Mouse (Mus musculus) CD8-positive naive resting alpha-beta T cell, adult 2 months (primary cell): ENCODE results near the gene Anxa9.

Source experiments
- DNase-seq, 2 experiments: peaks; one replicate each; pipeline ENCODE4 v3.0.0; 2022; ENCODE audit warnings: low read depth in 2 of 2, low spot score in 2 of 2

Gene Anxa9

DNA sequence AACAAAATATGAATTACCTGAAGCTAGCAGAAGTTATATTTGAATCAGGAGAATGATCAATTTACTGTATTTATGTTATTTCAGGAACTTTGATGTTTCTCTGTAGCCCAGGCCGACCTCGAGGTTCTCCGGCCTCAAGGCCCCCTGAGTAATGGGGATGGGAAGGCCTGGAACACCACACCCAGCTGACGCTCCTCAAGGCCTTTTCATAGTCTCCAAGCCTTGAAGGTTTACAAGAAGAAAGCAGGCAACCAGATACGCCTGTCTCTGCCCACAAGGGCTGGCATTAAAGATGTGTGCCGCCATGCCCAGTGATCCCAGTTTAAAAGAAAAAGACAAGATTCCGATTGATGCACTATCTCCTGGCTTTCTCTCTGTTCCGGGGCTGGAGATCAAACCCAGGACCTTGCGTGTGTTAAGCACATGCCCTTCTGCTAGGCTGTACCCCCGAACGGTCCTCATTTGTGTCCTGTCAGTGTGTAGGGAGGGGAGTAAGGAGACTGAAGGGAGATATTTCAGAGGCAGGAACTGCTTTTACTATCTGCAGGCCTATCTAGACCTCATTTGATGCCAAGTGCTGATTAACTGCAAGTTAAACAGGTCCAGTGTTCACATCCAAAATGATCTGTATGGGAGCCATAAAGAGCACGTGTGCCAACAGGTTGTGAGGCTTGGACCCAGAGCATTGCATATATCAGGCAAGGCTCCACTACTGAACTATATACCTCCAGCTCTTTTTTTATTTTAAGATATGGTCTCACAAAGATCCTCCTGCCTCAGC, 22.3 kb downstream of the Anxa9 start:
- no peak for DNase-seq

DNA sequence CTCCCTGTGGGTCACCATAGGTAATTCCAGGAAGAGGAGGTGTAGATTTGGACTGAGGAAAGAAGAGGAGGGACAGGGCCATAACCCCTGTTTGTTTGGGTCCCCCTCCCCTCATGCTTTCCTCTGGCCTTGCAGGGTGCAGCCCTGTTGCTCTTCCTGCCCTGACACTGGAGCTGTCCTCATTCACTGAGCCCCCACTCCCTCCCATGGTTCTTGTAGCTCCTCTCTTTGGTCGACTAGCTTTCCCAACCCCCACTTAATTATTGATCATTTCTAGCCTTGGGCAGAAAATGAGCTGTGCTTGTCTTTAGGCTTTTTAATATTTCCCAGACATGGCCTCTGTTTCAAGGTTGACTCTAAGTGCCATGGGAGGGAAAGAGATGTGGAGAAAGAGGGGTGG, 22.9 kb downstream of the Anxa9 start:
- DNase-seq, result no peak

DNA sequence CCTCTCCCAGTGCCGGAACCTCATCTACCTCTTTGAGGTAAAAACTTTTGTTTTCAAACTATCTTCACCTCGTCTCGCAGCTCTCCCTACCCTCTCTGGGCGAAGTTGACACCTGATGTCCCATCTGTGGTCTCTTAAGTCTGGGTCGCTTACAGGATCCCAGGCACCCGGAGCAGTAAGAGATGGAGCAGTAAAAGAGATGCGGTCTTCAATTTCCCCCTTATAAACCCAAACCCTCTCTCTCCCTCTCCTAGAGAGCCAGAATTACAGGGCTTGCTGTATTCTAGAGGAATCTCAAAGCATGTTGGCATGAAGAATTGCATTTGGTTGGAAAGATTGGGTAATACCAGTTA, 23.4 kb downstream of the Anxa9 start:
- no peak for DNase-seq

DNA sequence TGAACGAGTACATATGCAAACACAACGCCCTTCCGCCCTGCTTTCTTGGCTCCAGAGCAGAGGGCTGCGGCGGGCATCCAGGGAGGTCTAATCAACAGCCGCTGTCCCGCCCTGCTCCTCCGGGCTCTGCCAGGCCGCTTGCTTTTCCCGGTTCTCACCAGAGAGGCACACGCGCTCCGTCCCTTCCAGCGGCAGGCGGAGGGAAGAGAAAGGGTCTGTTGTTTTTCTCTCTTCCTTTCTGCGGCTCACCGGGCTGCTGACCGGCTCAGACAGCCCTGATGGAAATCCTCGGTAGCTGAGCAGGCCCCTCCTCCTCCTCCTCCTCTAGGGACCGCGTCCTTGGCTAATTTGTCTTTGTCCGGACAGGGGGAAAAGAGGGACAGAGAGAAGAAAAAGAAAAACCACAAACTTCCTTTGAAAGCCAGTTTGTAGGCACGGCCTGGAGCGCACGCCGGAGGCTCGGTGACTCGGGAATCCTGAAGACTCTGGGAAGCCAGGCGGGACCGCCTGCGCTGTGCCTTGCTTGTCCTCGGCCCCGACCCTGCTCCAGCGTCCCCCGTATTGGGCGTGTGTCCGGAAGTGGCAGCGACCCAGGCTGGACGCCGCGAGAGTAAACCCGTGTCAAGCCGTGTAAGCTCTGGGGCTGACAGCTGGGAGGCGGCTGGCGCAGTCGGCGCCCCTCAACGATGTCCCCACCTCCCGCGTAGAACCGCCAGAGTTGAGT, 23.9 kb downstream of the Anxa9 start:
- peak; percentile 16 to 31 for DNase-seq

DNA sequence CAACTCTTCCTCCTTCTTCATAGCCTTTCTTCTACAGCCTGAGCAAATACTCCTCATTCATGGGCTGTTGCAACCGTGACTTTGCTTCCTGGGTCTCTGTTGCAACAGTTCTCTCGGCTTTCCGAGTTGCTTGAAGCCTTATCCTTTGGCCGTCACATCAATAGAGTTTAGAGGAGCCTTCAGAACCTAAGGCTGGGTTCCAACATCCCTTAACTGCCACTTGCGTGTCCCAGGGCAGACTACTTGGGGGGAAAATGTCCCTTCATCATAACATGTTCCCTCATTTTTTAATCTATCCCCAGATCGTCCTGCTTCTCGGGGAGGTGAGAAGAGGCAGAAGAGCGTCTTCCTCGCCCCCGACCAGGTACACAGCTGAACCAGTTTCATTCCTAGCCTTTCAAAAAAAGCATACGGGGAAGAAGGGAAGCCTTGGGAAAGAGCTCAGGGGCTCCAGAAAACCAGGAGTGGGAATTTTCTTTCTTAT, 24.6 kb downstream of the Anxa9 start:
- peak; percentile 11 to 27 for DNase-seq

DNA sequence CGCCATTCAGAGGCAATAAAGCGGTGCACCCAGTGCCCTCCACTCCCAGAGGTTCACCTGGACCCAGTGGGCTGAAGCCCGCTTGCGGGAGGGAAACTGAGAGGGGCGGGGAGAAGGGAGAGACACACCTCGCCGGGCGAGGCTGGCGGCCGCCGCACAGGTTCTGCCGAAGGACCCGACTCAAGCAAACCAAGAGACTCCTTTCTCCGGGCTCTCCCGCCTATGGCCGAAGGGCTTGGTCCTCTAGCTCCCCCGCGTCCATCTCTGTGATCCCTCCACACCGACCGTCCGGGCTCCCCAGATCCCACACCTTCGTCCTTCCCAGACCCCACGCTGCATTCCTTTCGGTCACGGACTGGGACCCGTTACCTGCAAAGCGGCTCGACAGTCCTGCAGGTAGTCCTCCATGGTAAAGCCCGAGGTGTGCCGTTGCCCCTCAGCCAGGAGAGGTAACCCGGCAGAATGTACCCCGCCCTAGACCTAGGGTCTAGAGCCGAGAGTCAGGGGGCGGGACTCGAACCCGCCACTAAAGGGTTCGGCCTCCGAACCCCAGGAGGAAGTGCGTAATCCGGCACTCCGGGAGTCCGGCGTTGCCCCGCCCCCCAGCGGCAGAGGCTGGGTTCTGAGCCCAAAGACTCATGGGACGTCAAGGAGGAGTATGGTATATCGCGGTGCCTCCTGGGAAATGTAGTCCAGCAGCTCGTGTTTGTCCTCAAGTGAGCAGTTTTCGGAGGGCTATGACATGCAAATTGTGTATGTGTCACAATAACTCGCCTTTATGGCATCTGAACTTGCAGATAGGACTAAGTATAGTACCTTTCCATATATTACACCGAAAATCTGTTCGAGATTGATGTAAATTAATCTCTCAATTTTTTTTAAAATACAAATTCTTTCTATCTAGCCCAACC, 25.5 kb downstream of the Anxa9 start, which contains the start of the genes Mindy1 and Prune1:
TSS of gene Mindy1 (plus strand) at position 130 of the 911 bp plus-strand sequence.
TSS of gene Prune1 (minus strand) at position 861 of the 911 bp plus-strand sequence.
- DNase-seq, result peak; percentile 96 to 97

DNA sequence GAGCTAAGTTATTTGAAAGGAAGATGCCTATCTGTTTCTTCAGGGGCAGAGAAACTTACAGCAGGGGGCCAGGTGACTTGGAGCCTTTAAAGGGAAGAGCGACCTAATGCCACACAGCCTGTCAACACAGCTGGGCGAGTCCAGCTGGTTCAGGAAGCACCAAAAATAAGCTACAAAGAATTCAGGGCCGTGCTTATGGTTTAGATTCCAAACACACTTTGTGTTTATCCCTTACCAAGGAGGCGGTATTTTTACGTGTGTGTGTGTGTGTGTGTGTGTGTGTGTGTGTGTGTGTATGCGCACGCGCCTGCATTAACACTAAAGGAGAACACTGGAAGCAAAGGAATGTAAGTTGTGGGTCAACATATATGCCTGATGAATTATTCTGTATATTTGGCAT, 26.2 kb downstream of the Anxa9 start:
- peak; percentile 3 to 11 for DNase-seq

DNA sequence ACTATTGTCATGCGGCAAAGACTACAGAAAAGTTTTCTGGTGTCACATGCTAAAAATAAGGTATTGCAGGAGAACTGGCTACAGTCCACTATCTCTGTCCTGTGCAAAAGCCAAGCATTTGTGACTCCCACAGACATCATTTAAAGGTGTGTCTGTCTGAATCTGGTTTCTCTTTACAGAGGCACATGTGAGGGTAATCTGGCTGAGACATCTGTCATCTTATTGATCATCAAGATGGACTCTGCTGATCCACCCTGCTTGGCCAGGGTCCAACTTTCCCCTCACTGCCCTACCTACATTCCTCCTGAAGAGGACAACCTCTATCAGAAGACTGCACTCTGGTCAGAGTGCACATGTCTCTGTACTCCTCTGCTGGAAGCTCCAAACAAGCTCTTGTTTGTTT, 29.8 kb downstream of the Anxa9 start:
- DNase-seq, result no peak

DNA sequence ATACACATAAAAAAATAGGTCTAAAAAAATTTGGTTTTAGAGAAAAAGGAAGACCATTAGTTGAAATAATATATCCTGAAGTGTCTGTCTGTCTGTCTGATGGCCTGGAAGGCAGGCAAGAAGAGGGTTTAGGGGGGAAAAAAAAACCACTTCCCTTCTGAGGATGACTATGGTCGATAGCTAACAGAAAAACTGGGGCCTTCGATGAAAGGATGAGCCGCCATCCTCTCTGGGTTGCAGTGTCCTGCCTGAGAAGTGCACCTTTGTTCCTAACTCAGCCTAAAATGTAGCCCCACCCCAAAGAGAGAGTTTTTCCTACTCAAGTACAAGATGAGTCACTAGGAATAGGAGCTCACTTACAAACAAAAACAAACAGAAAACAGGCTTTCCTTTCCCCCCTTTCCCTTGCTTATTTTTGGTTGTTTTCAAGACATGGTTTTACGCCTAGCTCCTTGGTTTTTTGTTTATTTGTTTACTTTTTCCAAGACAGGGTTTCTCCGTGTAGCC, 30.5 kb downstream of the Anxa9 start:
- DNase-seq, result no peak

DNA sequence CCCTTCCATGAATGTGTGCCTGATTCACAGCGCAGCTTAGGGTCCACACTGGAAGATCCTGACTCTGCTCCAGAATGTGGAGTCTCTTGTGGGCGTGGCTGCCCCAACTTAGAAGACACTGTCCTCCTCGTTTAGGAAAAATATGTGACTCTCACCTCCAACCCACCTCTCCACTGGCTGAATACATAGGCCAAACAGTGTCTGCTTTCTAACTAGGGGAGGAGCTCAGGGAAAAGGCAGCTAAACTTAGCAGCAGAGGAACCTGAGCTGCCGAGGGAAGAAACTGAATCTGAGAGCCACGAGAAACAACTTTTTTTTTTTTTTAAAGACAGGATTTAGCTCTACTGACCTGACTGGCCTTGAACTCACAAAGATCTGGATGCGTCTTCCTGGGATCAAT, 31.8 kb downstream of the Anxa9 start:
- no peak for DNase-seq

DNA sequence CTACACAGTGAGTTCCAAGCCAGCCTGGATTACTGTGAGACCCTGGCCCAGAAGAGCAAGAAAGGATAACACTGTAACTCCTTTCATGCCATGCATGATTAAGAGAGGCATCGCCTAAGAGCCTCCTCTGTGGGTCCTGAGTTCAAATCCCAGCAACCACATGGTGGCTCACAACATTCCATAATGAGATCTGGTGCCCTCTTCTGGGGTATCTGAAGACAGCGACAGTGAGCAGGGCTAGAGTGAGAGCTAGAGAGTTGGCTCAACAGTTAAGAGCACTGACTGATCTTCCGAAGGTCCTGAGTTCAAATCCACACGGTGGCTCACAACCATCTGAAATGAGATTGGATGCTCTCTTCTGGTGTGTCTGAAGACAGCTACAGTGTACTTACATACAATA, 32.5 kb downstream of the Anxa9 start:
- no peak for DNase-seq

DNA sequence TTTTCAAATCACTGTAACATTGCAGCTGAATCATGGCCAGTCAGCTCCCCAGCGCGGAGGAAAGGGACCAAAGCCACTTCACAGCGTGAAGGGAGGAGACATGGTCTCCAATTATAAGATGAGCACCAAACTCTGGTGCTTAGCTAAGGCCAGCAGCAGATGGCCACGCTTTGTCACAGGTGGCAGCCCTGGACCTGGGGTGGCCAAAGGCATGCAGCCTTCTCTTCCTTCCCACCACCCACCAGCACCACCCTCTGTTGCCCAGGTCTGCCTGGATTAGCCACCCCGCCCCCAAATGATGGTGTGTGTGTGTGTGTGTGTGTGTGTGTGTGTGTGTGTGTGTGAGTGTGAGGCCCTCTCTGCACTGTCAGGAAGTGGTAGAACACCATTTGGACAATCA, 33.5 kb downstream of the Anxa9 start:
- no peak for DNase-seq

DNA sequence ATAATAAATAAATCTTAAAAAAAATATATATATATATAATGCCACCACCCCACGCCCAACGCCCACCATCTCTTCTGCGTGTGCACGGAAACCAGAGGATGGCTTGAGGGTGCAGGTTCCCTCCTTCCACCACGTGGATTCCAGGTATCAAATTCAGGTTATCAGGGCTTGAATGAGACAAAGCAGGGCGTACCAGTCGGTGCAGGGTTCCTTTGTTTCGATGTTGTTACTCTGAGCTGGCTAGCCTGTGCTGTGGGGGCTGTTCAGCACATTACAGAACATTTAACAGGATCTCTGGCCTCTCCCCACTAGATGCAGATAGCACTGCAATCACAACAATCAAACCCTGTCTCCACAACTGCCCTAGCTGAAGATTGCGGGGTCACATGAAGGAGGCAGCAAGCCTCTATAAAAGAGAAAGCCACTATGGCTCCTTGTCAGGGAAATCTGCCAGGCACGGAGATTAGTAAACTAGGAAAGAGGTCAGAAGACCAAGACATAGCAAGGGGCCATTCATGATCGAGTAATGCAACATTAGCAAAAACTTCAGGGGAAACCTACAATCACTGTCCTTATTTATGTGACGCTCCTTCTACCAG, 36.1 kb downstream of the Anxa9 start:
- DNase-seq, result no peak

DNA sequence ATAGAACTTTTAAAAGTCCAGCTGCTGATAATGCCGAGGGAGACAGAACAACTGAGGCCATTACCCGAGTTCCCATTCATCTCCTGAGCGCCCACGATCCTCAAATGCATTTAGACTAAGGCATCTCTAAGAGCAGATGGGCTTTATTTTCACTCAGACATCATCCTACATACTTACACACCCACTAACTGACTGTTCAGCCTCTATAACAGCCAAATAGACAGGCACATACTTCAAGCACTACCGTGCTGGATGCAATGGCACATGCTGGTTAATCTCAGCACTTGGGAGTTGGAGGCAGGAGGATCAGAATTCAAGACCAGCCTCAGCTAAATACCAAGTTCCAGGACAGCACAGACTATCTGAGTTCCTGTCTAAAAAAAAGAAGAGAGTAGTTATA, 37.2 kb downstream of the Anxa9 start:
- no peak for DNase-seq

DNA sequence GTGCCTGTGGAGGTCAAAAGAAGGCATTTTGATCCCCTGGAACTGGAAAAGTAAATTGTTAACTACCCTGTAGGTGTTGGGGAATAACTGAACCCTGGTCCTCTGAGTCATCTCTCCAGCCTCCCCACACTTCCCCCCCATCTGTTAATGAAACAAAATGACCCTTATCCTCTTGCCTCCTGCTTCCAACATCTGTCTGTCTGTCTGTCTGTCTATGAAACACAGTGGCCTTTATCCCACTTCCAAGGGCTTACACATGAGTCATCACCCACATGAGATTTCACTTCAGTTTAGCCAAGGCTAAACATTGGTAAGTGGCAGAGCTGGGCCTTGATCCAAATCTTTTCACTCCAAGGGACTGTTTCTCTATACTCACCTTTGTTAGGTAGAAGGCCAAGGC, 39.1 kb downstream of the Anxa9 start:
- no peak for DNase-seq

DNA sequence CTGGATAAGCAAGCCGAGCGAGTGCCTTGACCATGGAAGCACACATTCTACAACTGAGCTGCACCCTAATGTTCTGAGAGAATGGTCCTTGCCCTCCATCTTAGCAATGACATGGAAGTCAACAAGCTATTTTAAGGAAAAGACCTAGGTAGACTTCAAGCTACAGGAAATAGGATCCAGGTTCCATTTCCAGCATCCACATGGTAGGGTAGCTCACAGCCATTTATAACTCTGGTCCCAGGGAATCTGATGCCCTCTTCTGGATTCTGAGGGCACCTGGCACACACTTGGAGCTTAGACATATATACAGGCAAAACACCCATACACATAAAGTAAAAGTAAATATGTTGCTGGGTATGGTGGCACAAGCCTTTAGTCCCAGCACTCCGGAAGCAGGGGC, 40.9 kb downstream of the Anxa9 start:
- no peak for DNase-seq

DNA sequence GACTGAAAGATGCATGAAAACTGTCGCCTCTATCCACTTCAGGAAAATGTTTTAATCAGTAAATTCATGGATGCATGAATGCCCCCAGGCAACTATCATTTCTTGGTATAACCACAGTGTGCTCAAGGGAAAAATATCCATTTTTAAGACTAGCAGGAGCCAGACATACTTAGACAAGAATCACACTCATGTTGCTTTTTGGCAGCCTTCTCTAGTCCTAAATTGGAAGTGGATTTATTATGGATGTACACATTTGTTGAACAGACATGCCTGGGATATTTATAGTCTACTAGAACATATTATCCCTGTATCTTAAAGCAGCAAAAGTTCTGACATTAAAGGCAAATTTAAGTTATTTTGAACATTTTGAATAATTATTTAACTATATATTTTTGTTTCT, 42.3 kb downstream of the Anxa9 start:
- no peak for DNase-seq

DNA sequence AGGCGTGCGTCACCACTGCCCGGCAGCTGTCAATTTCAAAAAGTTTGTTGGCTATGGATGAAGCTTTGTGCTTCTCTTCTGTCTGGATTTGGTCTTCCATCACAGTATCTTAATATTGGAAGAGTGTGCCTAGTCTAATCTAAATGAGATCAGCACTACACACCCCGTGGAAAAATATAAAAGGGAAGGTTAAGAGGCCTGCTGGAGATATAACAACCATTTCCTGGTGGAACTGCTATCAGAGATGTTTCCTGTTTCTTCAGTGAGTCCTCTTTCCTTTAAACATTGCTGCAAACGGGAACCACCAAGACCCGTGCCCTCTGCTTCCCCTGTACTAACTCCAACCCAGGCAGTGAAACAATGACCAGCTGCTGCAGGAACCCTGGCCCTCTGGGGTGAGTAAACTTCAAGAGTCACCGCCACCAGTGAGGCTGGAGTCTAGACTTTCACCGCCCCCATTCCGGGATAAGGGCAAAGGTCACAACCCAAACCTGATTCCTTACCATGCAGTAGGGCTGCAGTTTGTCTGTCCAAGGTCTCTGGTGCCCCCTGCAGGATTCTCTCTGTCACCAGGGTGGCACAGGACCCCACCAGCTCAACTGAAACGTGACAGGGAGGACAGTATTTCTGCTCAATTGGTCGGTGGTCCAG, 43.8 kb downstream of the Anxa9 start:
- DNase-seq, result peak; percentile 66 to 81

DNA sequence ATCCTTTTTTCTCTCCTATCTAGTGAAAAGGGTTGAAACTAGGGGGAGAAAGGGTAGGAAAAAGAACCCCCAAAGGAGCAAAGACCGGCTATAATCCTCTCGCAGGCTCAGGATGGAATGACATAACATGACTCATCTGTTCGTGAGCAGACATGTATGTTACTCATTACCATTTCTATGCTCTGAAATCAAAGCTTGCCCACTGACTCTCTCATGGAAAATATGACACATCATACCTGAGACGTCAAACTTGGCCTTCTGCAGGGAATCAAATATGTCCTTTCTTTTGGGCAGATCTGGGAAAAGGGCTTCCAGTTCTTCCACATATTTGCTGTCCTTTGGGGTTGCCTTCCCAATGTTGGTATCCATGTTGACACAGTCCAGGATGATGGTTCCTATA, 45.0 kb downstream of the Anxa9 start:
- no peak for DNase-seq

DNA sequence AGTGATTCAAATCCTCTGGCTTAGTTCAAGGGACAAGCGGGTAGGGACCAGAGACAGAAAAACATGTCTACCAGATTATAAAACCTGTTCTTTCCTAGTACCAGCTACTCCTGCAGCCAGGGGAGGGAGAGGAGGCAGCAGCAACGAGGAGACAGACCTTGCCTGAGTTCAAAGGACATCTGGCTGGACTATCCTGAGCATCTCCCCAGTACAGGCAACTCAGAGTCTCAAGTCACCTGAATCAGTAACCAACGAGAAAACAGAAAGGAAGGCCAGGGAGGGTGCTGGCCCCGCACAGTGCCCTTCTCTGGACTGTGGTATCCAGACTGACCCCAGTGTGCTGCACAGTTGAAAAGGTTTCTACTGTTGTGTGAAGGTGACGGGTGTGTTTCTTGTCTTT, 50.0 kb downstream of the Anxa9 start:
- DNase-seq, result no peak
